Mouse (Mus musculus) layer of hippocampus, postnatal 14 days (tissue): Measurements from ENCODE around the gene Sprr2a3. TPM values are rescaled to one million over a fixed set of nuclear protein-coding genes. Genes with fewer than 3 reads are reported as not detected.
"Not testable (repeated sequence)": the region's sequence is repeated elsewhere in the genome, so short reads cannot be mapped to it uniquely, and the experiment has no call there.

Experiments used
- DNase-seq, 2 experiments: peaks; one replicate each; pipeline ENCODE4 v3.0.0; 2021 to 2022; ENCODE audit warnings: low spot score in 2 of 2, mixed read lengths in 1 of 2
- long read RNA-seq, 2 experiments: library from polyadenylated mRNA; stranded (forward); transcript quantifications; one replicate each; pipeline ENCODE4 v2.0.0; 2021
- total RNA-seq, 2 experiments: library from RNA; stranded (reverse); gene quantifications; 2 replicates each; pipeline ENCODE4 v1.2.3; 2021

Sprr2a3 gene
- total RNA-seq: not detected
- long read RNA-seq, experiment 1: 0 reads
- long read RNA-seq, experiment 2: 0 reads

GRCm38 (mm10) chr3:92285101-92285500 is at the start of gene Sprr2a3:
TSS of gene Sprr2a3 (plus strand) at chr3:92285417.
- DNase-seq: not testable (repeated sequence)

GRCm38 (mm10) chr3:92236463-92237189 is 48.6 kb upstream of the Sprr2a3 start:
- DNase-seq: not testable (repeated sequence)

DNA sequence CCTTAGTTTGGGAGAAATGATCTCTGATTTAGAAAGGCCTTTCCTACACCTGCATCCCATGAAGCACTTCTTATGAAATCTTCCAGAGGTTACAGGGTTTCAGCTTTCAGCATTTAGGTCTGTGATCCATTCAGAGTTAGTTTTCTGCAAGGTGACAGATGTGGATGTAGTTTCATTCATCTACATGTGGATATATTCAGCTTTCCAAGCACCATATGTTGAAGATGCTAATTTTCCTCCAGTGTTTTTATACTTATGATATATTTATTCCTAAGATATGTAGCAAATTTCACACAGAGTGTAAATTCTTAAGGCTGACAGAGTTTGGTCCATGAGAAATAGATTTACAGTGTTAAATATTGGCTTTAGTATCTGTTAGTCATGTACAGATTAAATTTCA is 46.5 kb upstream of the Sprr2a3 start:
- not testable (repeated sequence) for DNase-seq

DNA sequence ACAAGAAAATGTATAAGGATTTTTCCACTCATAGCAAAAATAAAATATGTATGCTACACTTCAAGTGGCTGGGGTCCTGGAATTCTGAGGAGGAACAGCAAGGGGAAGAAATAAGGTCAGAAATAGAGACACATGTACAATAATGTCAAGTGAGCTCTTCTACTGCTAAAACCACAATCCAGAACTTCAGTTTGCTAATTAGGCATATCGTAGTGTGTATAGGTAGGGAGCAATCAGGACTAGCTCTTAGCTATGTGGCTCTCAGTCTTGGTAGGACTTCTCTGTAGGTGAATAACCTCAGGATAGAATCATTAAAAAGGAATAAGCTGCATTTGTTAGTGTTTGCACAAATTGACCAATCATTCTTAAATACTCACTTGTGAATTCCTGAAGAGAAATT is 46.0 kb upstream of the Sprr2a3 start:
- DNase-seq: not testable (repeated sequence)

GRCm38 (mm10) chr3:92244833-92245232 is 40.4 kb upstream of the Sprr2a3 start:
- not testable (repeated sequence) for DNase-seq

DNA sequence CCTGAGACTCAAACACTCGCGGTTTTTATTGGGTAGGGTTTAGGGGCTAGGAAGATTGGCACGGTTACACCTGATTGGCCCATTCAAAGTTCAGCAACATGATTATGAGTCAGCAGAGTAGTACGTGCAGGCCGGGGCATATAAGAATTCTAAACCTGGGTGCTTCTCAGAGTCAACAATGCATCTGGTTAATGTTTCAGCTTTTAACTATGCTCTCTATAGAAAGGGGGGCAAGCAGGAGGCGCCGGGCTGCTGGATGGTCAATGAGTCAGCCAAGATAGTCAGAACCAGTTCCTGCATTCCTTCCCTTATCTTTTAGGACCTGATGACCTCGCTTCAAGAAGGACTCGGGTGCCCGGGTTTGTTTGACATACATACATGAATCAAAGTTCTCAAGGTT is 39.0 kb upstream of the Sprr2a3 start:
- DNase-seq: not testable (repeated sequence)

DNA sequence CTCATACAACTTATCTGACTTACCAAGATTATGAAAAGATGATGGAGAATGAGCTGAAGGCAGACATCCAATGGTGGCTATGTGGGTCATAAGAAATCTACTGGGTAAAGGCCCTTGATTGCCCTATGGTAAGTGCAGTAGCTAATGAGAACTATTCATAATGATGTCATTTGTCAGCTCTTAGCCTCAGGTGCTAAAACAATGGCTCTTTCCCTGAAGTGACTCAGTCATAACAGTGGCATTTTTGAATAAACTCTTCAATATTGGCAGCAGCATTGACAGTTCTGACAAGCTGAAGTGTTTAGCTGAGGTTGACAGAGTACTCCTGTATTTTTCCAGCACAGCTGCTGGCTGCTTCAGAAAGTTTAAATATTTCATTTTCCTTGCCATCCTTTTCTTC is 36.7 kb upstream of the Sprr2a3 start:
- DNase-seq: not testable (repeated sequence)

GRCm38 (mm10) chr3:92250450-92250849 is 34.8 kb upstream of the Sprr2a3 start:
- DNase-seq: not testable (repeated sequence)

- DNase-seq: not testable (repeated sequence)
Measured at GRCm38 (mm10) chr3:92253860-92254259, 31.4 kb upstream of the Sprr2a3 start.

- not testable (repeated sequence) for DNase-seq
Measured at GRCm38 (mm10) chr3:92258526-92258925, 26.7 kb upstream of the Sprr2a3 start.

DNA sequence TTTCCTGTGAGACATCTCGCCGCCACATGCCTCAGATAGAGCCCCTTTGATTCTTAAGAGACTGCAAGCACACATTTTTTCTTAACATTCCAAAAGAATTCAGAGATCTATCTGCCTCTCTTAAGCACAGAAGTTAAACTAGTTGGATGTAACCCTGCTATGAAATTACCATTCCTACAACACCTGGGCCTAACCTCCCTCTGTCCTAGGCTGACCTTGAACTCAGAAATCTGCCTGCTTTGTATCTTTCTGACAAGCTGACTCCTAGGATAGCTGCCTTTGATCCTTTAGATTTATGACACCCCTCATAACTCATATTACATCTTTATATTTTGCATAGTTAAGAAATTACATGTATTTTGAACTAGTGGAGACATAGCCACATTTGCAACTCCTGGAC is 21.8 kb upstream of the Sprr2a3 start:
- not testable (repeated sequence) for DNase-seq

- DNase-seq: not testable (repeated sequence)
Measured at GRCm38 (mm10) chr3:92271414-92271985, 13.7 kb upstream of the Sprr2a3 start.

DNA sequence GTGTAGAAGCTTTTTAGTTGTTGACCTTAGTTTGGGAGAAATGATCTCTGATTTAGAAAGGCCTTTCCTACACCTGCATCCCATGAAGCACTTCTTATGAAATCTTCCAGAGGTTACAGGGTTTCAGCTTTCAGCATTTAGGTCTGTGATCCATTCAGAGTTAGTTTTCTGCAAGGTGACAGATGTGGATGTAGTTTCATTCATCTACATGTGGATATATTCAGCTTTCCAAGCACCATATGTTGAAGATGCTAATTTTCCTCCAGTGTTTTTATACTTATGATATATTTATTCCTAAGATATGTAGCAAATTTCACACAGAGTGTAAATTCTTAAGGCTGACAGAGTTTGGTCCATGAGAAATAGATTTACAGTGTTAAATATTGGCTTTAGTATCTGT is 11.7 kb upstream of the Sprr2a3 start:
- not testable (repeated sequence) for DNase-seq

- DNase-seq: not testable (repeated sequence)
Measured at GRCm38 (mm10) chr3:92274018-92274417, 11.2 kb upstream of the Sprr2a3 start.

GRCm38 (mm10) chr3:92279663-92280062 is 5.6 kb upstream of the Sprr2a3 start:
- DNase-seq: not testable (repeated sequence)

DNA sequence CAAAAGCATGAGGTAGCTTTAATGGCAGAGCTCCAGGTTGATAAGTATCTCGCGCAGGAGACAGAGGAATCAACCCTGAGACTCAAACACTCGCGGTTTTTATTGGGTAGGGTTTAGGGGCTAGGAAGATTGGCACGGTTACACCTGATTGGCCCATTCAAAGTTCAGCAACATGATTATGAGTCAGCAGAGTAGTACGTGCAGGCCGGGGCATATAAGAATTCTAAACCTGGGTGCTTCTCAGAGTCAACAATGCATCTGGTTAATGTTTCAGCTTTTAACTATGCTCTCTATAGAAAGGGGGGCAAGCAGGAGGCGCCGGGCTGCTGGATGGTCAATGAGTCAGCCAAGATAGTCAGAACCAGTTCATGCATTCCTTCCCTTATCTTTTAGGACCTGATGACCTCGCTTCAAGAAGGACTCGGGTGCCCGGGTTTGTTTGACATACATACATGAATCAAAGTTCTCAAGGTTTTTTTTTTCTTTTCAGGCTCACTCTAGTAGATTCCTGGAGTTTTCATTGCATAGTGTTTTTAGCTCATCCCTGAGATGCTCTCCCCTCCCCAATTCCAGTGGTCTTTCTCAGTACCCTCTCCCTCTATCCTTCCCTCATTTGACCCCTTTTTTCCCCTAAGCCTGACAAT is 4.1 kb upstream of the Sprr2a3 start:
- DNase-seq: not testable (repeated sequence)

DNA sequence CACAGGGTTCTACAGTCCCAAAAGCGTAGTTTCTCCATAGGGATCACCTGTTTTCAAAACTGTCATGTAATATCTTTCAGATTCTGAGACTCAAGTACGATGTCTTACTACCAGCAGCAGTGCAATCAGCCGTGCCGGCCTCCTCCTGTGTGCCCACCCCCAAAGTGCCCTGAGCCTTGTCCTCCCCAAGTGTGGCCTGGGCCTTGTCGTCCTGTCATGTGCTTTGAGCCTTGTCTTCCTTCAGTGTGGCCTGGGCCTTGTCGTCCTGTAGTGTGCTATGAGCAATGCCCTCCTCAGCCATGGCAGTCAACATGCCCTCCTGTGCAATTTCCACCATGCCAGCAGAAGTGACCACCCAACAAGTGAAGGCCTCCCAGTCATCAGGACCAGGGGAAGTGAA is 3.3 kb downstream of the Sprr2a3 start:
- not testable (repeated sequence) for DNase-seq

- no peak for DNase-seq
Measured at GRCm38 (mm10) chr3:92307406-92307805, 22.2 kb downstream of the Sprr2a3 start.

GRCm38 (mm10) chr3:92316320-92316719 is 31.1 kb downstream of the Sprr2a3 start, which contains the start of gene Sprr2b:
TSS of gene Sprr2b (plus strand) at chr3:92316620.
- no peak for DNase-seq

DNA sequence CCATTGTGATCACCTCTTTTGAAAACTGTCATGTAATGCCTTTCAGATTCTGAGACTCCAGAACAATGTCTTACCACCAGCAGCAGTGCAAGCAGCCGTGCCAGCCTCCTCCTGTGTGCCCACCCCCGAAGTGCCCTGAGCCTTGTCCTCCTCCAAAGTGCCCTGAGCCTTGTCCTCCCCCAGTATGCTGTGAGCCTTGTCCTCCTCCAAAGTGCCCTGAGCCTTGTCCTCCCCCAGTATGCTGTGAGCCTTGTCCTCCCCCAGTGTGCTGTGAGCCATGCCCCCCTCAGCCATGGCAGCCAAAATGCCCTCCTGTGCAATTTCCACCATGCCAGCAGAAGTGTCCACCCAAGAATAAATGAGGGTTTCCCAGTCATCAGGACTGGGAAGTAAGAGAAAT is 32.2 kb downstream of the Sprr2a3 start:
- no peak for DNase-seq

GRCm38 (mm10) chr3:92336278-92336677 is 51.1 kb downstream of the Sprr2a3 start:
- DNase-seq: no peak

DNA sequence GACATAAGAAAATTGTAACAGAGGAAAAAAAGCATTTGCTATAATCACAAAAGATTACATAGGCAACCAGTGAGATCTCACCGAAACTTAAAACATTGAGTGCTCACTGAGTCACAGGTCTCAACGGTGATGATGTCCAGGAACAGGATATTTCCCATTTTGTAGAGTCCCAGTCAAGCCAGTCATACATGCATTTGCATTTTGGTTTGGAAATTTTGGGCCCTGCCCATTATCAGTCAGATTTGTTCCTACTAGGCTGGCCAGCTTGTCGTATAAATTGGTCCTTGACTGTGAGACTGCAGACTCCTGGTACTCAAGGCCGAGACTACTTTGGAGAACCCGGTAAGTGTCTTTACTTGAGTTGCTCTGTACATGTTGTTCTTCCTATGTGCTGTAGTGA is 53.6 kb downstream of the Sprr2a3 start, which contains the start of gene Sprr2d:
Gene Sprr2d (plus strand): TSS at position 301 of the 400 bp plus-strand sequence.
- DNase-seq: no peak
